Mouse (Mus musculus) C2C12 (cell line): ENCODE results near the gene Rps6kb2.

Source experiments
- CTCF ChIP-seq: IDR thresholded peaks from one replicate; pipeline ENCODE4 v1.5.1; 2011; ENCODE audit not compliant: control insufficient read depth, insufficient read depth, insufficient read length
- MAX ChIP-seq: IDR thresholded peaks from one replicate; pipeline ENCODE4 v1.6.1; 2011; ENCODE audit warnings: mild to moderate bottlenecking, control low read depth
- MYOD1 ChIP-seq: IDR thresholded peaks from one replicate; pipeline ENCODE4 v1.6.1; 2011; ENCODE audit warnings: low read depth; ENCODE audit not compliant: control insufficient read depth, insufficient read length

GRCm38 (mm10) chr19:4115816-4116215 is 47.3 kb downstream of the Rps6kb2 start:
- TF ChIP-seq CTCF (no peak), MYOD1 (no peak), MAX (no peak)
